Mouse (Mus musculus): ENCODE measurements around the gene Patl1.

Patl1 gene

DNA sequence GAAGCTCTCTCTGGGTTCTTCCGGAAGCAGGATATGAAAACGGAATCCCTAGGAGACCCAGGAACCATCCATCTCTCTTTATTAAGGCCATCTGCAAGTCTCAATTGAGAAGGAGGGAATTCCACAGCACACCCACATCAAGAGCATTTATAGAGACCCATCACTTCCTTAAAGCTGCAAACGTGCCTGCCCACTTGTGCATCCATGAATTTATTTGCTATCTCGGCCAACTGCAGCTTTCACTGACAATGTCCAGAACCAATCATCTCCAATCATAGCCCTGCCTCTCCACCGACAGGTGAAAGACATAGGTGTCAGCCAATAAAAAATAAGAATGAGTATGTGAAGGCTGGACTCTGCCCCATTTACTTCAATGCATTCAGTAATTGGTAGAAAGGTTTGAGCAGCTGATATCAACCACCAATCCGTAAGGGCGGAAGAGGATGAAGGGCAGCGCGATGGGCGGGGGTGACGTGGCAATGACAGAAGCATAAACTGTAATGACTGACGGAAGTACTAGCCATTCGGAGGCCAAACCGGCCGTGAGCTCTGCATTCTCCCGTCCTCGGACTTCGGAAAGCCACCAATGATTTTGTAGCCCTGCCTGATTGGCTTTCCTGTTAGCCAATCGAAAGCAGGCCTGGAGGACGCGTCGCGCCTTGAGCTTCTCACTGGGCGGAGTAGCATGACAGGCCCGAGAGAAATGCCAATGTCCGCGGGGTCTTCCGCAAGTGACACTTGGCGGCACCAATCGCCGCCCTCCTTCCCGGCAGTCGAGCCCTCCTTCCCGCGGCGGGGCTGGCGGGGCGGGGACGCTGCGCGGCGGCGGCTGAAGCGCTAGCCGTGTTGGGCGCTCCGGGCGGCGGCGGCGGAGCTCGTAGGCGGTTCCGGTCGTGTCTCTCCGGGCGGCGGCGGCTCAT lies 53.1 kb downstream of the Patl1 start, which contains the start of gene Osbp:
TSS of gene Osbp (plus strand) at position 919 of the 920 bp plus-strand sequence.
- in situ Hi-C loops (cut with MboI, MseI) = no loop called here

DNA sequence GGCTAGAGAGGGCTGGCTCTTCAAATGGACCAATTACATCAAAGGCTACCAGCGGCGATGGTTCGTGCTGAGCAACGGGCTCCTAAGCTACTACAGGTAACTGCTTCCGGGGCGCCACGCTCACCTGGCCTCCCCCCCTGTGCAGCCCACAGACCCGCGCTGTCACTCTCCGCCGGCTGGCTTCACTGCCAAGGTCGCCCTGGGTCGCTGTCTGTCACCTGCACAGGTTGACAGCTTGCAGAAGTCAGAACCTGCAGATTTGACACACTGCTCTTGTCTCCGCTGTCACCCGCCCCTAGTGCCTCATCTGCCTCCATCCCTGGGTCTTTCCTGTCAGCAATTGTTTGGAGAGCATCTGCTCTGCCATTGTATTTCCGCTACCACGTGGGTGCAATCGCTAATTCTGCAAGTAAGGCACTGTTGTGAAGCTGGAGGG lies 54.0 kb downstream of the Patl1 start:
- in situ Hi-C loops (cut with MboI, MseI) = no loop called here

DNA sequence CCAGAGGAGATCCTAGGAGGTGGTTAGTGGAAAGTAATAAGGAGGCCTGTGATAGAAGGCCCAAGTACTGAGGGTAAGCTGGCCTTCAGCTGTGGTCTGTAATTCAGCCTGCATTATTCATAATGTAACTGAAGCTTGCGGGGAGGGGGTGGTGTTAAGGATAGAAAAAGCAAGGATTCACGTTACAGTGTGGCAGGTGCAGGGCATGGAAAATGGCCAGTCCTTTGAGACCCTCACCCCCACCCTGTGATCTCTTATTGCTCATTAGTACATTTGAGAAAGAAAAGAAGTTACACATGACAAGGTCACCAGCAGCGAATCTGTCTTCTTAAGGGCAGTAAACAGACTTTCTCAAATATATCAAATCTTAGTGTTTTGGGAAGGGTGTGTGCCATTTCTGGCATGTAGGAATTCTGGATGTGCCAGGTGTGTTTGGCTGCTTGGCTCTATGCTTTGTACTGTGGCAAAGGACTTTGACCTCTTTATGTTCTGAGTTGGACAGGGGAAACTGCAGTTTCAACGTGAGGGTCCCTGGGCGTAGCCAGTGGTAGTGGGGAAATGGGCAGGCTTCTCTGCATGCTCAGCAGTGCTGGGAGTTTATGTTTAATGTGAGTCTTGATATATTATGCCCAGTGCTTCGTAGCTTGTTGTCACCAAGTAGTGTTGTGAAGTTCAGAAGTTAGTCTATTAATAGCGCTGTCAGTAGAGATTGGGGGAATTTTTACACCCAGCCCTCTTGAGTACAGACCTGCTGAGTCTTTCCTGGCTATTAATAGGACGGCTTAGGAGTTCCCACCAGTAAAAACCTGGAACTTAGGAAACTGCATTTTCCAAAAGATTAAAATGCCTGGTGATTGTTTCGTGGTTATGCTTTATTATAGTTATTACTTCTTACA lies 57.2 kb downstream of the Patl1 start:
- in situ Hi-C loops (cut with MboI, MseI) = no loop called here

DNA sequence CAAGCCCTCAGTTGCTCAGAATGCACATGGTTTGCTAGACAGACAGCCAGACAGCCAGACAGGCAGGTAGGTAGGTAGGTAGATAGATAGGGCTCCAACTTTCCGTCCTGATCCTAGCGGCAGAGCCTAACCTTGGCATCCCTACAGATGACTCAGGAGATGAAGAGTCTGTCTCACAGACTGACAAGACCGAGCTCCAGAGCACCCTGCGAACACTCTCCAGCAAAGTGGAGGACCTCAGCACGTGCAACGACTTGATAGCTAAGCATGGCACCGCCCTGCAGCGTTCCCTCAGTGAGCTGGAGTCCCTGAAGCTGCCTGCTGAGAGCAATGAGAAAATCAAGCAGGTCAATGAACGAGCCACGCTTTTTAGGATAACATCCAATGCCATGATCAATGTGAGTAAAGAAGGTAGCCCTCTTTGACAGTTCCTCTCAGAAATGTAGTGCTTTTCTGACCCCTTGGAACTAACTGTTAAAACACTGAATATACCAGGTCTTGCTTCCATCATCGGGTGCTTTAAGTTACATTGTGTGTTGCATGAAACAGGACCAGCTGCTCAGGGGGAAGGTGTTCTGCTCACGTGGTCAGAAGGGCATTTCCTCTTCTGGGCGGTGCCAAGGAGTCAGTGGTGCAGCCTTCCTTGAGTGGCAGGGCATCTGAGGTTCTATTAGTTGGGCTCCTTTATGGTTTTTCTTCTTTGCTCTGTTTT lies 61.5 kb downstream of the Patl1 start:
- in situ Hi-C loops (cut with MboI, MseI) = no loop called here

DNA sequence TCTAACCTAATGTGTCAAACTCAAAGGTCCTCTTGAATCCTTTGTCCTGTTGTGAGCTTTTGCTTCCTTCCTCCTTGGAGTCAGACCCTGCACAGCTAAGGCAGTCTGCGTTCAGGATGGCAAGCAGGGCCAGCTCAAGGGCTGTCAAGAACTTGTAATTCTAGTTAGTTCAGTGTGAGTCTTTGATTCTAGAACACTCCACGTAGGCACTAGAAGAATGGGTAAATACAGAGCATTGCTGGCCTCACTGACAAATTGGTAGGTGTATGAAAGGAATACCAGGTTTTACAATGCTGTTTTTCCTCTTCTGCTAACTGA lies 62.0 kb downstream of the Patl1 start:
- in situ Hi-C loops (cut with MboI, MseI) = no loop called here

DNA sequence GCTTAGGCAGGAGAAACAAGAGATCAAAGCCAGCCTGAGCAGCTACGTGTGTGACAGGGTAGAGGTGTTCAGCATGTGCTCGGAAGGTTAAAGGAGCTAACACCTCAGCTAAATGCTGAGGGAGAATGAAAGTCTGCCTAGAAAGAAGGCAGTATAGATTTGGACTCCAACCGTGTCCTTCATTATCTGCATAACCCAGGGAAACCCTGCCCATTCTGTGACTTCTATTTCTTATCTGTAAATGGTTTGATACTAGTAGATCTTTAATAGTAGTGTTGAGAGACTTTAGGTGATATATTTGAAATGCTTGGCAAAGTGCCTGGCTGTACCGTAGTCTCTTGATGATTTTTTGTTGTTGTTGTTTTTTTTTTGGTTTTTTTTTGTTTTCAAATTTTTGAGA lies 63.5 kb downstream of the Patl1 start:
- in situ Hi-C loops (cut with MboI, MseI) = loop anchor here (25.0 kb wide), 1 partner anchor 1363 kb away; the partner anchor contains the start of genes Ddb1 and Tkfc

DNA sequence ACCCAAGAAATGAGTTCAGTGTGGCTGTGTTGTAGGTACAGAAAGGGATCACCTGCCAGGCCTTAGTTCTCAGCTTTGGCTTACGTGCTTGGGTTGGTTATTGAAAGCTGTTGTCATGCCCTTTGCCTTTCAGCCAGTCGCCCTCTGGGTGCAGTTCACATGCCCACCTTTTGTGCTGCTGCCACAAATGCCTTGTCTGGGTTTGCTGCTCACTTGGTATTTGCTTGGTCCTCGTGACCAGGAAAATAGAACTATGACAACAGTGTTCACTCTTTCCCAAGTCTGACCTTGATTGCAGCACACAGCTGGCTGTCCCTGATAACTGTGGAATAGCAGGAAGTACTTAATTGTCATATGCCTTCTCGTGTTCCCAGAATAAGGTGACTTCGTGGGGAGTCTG lies 65.2 kb downstream of the Patl1 start:
- in situ Hi-C loops (cut with MboI, MseI) = loop anchor here (25.0 kb wide), 1 partner anchor 1365 kb away; the partner anchor contains the start of genes Ddb1 and Tkfc

DNA sequence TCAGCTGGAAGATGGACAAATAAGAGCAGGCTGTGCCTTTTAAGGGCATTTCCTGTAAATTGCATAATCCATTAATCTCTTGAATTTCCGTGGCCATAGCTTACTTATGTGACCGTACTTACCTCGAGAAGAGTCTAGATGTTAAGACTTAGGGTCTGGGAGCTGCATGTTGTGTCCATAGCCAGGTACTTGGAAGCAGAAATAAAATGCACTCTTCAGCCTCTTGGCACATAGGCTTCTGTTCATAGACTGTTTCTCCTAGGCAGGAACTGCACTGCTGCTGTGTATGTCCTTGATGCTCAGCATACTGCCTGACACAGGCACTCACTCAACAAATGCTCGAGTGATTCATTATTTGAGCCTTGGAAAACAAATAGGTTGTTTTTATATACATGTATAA lies 68.3 kb downstream of the Patl1 start:
- in situ Hi-C loops (cut with MboI, MseI) = loop anchor here (25.0 kb wide), 1 partner anchor 1368 kb away; the partner anchor contains the start of genes Ddb1 and Tkfc

DNA sequence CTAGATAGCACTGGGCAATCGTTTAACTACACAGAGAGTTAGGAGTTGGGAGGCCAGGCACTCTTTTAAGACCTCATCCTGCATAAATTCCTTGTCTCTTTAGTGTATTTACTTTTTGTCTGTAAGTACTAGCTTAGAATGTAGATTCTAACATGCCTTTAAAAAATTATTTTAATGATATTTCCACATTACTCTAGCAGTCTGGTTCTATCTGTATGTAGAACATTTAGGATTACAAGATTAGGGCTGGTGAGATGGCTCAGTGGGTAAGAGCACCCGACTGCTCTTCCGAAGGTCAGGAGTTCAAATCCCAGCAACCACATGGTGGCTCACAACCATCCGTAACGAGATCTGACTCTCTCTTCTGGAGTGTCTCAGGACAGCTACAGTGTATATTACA lies 72.4 kb downstream of the Patl1 start:
- in situ Hi-C loops (cut with MboI, MseI) = loop anchor here (25.0 kb wide), 1 partner anchor 1372 kb away; the partner anchor contains the start of genes Ddb1 and Tkfc

DNA sequence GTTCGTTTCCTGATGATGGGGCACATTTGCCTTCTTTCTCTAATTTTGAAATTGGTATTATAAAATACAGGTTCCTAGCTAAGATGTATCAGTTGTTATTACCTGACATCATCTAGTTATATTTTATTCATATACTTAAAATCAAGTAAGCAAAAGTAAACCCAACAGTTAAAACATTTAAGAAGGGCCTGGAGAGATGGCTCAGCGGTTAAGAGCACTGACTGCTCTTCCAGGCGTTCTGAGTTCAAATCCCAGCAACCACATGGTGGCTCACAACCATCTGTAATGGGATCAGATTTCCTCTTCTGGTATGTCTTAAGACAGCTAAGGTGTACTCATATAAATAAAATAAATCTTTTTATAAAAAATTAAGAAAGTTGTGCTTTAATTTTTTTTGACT lies 75.6 kb downstream of the Patl1 start:
- in situ Hi-C loops (cut with MboI, MseI) = loop anchor here (25.0 kb wide), 1 partner anchor 1376 kb away; the partner anchor contains the start of genes Ddb1 and Tkfc

DNA sequence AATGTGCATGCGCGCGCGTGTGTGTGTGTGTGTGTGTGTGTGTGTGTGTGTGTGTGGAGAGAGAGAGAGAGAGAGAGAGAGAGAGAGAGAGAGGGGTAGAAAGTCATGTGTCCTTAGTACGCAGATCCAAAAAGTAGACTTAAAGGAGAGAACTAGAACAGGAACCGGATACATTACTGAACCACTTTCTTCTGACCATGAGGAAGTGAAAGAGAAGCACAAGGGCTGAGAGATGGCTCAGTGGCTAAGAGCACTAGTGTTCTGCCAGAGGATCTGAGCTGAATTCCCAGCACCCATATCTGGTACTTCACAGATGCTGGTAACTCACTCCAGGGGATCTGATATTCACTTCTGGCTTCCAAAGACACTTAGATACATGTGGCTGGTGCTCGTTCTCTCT lies 77.1 kb downstream of the Patl1 start:
- in situ Hi-C loops (cut with MboI, MseI) = loop anchor here (25.0 kb wide), 1 partner anchor 1377 kb away; the partner anchor contains the start of genes Ddb1 and Tkfc

DNA sequence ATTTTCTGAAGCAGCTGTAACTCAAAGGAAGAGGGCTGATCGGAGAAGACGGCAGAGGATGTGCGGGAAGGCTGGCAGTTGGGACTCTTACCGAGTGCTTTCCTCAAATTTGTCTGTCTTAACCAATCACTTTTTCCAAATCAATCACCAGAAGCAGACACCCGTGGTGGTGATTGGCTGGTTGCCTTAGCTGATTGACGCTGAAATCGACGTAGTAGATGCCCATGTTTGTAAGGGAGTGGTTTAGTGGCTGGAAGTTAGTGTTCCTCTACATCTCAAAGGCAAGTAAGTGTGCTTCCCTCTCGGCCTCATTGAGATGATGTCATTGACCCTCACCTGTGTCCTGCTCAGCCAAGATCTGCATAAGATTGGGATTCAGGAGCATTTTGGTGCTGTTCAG lies 79.8 kb downstream of the Patl1 start:
- in situ Hi-C loops (cut with MboI, MseI) = loop anchor here (5.0 to 25.0 kb wide), 2 partner anchors 220 to 1380 kb away; partner anchors contain the start of genes Ddb1, Mrpl16 and Tkfc

DNA sequence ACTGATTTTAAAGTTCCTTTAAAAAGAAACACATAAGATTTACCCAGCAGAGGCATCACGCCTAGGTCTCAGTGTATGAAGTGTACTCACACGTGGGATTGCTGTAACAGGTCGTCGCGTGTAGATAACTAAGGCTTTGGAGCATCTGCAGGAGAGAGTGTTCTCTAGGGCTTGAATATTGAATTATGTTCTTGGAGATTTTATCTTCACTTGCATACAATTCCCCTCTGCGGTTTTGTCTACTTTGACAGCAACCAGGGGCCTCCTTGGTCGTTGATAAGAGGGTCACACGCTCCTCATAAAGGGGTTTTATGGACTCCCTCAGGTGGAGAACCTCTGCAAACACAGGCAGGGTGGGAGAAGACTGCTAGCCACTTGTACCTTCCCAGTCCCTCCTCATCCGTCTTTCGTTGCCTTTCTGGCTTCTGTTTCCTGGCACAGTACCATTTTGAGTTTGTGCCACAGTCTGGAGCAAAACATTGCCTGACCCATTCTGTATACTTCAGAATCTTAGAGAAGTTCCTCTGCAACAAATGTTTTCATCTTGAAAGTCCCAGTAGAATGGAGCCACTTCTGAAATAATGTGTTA lies 80.3 kb downstream of the Patl1 start:
- in situ Hi-C loops (cut with MboI, MseI) = loop anchor here (5.0 to 25.0 kb wide), 2 partner anchors 220 to 1380 kb away; partner anchors contain the start of genes Ddb1, Mrpl16 and Tkfc
